Mouse (Mus musculus) layer of hippocampus, adult 18-20 months (tissue): ENCODE measurements around the gene Mllt1. TPM values are rescaled to one million over a fixed set of nuclear protein-coding genes. Genes with fewer than 3 reads are reported as not detected.
A peak's percentile ranks its signal among the peaks of the same experiment; 100 is the strongest.
"Not testable (repeated sequence)": the region's sequence is repeated elsewhere in the genome, so short reads cannot be mapped to it uniquely, and the experiment has no call there.

Source experiments
- DNase-seq, 2 experiments: peaks; one replicate each; pipeline ENCODE4 v3.0.0; 2022; ENCODE audit warnings: low spot score in 2 of 2
- total RNA-seq, 2 experiments: library from RNA; stranded (reverse); gene quantifications; 2 replicates each; pipeline ENCODE4 v1.2.3; 2021

Mllt1 gene
- total RNA-seq, 2 experiments from 2014 or later = 96.2 to 98.2 TPM

GRCm38 (mm10) chr17:56936731-56937130 lies 1.5 kb upstream of the Mllt1 start:
- no peak for DNase-seq

GRCm38 (mm10) chr17:56934545-56935330 lies 477 bp downstream of the Mllt1 start:
- DNase-seq = peak in 1 of 2 experiments; percentile 25

- no peak for DNase-seq
Measured at GRCm38 (mm10) chr17:56933395-56933794, 1.8 kb downstream of the Mllt1 start.

- DNase-seq = no peak
Measured at GRCm38 (mm10) chr17:56930026-56930425, 5.2 kb downstream of the Mllt1 start.

- no peak for DNase-seq
Measured at GRCm38 (mm10) chr17:56929530-56929929, 5.7 kb downstream of the Mllt1 start.

GRCm38 (mm10) chr17:56929101-56929500 lies 6.1 kb downstream of the Mllt1 start:
- no peak for DNase-seq

GRCm38 (mm10) chr17:56925998-56926397 lies 9.2 kb downstream of the Mllt1 start:
- no peak for DNase-seq

- no peak for DNase-seq
Measured at GRCm38 (mm10) chr17:56919725-56920124, 15.5 kb downstream of the Mllt1 start.

- DNase-seq = no peak
Measured at GRCm38 (mm10) chr17:56917166-56917565, 18.0 kb downstream of the Mllt1 start.

DNA sequence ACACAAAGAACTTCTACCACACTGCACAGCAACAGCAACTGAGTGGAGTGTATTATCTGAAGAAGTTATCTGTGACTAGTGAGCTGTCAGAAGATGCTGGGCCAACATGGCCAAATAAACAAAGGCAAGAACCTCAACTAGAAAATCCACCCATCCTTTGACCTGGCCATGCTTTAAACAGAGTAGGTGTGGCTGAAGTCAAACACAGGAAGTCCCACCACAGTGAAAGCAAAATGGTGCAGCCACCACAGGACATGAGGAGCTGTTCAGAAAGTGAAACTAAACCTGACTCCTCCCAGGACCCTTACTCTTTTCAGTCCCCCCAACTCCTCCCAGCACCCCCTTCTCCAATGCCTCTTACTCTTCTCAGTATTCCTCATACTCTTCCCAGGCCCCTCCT lies 21.8 kb downstream of the Mllt1 start:
- DNase-seq = no peak

GRCm38 (mm10) chr17:56913023-56913422 lies 22.2 kb downstream of the Mllt1 start:
- no peak for DNase-seq

GRCm38 (mm10) chr17:56909764-56910163 lies 25.5 kb downstream of the Mllt1 start:
- not testable (repeated sequence) for DNase-seq

GRCm38 (mm10) chr17:56907887-56908286 lies 27.3 kb downstream of the Mllt1 start:
- DNase-seq = no peak

GRCm38 (mm10) chr17:56907096-56907495 lies 28.1 kb downstream of the Mllt1 start:
- no peak for DNase-seq

DNA sequence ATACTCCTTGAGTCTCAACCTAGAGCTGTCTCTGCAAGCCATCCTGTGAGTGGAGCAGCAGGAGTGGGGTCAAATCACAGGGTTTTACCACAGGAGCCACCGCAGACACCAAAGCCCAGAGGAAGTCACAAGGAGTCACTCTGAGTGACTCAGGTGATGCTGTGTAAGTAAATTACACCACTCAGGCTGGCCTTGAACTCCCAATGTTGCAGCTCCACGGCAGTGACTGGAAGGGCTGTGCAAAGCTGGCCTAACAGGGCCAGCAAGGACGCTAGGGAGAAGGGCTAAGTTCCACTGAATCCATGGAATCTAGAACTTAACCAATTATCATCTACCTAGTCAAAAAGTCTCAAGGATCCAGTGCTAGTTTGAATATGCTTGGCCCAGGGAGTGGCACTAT lies 29.0 kb downstream of the Mllt1 start:
- DNase-seq = no peak

- DNase-seq = no peak
Measured at GRCm38 (mm10) chr17:56902698-56903097, 32.5 kb downstream of the Mllt1 start.

- peak; percentile 76 to 91 for DNase-seq
Measured at GRCm38 (mm10) chr17:56897630-56898195, 37.5 kb downstream of the Mllt1 start.

DNA sequence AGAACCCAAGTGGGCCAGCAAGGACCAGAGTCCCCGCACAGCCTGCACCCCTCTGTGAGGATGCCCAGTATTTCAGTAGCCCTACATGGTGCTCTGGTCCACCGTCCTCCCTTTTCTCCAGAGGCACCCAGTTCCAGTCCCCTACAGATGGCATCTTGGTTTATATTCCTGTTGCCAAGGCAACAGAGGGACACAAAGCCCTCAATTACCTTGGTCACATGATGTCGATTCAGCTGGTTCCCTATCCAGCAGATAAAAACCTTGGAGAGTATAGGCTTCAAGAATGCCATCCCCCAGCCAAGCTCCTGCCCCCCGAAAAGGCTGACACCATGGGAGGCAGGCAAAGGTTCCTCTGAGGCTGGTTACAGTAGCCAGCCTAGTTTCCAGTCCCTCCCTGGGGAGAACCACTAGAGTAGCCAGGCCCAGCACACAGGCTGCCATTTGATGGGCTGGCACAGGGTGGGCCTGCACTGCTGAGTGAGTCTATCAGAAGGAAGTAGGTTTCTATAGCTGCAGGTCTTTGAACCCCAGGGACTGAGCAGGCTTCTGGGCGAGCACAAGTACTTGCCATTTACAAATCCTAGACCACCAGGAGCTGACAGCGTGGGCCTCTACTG lies 38.6 kb downstream of the Mllt1 start:
- peak; percentile 55 to 65 for DNase-seq

GRCm38 (mm10) chr17:56895368-56895918 lies 39.8 kb downstream of the Mllt1 start:
- DNase-seq = no peak

DNA sequence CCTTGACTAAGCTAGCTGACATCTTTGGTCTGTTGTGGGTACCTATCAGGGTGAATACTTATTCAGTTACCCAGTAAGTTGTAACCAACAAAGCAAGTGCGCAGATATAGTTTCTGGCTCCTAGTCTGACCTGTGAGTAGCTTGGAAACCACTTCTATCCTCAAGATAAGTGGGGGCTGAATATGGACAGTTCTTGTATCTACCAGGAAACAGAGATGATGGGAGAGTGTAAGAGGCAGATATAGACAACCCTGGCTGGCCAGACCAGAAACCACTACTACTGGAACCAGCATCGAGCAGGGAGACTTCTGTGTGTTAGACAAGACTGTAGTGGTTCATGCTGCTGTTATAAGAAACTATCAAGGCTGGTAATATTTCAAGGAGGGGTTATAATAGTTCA lies 45.2 kb downstream of the Mllt1 start:
- DNase-seq = no peak

DNA sequence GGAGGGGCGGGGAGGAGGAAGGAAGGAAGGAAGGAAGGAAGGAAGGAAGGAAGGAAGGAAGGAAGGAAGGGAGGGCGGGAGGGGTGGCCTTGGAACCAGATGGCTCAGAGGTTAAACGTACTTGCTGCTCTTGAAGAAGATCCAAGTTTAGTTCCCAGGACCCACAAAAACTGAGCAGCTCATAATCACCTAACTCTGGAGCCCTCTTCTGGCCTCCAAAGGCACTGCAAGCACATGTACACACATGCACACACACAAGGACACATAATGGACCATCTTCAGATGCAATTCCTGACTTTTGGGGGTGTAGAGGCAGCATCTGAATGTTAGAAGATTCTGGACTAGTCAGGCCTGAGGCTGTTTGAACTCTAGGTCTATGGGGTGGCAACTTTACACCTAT lies 47.2 kb downstream of the Mllt1 start:
- no peak for DNase-seq

DNA sequence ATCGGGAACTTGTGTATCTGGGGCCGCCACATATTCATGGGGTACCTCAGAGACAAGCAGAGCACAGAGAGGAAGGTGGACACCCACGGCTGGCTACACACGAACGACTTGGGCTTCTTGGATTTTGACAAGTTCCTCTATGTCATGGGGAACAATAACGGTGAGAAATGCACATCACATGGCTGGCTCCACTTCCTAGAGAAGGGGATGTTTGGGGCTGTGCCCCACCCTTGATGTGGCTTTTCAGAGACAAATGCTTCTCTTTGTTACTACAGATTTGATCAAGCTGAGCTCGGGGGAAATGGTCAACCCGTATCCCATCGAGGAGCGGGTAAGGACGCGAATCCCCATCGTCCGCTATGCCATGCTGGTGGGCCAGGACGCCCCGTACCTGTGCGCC lies 50.4 kb downstream of the Mllt1 start:
- no peak for DNase-seq
